Mouse (Mus musculus) midbrain, embryonic 15.5 days (tissue): ENCODE measurements around the gene Mlf2. TPM values are rescaled to one million over a fixed set of nuclear protein-coding genes. Genes with fewer than 3 reads are reported as not detected.

ENCODE experiments used
- ATAC-seq: fragments of 200-750 bp; cut with Nextera tagmentation; replicated peaks from 2 replicates; pipeline ENCODE4 v1.8.0; 2017; ENCODE audit warnings: moderate TSS enrichment
- H3K27ac ChIP-seq: fragments of 300-500 bp; sonication (generic); 2 replicates; pipeline ENCODE4 v1.5.1; 2015; ENCODE audit warnings: mild to moderate bottlenecking, inconsistent platforms
- H3K27me3 ChIP-seq: fragments of 300-500 bp; sonication (generic); replicated peaks from 2 replicates; pipeline ENCODE4 v1.6.1; 2015; ENCODE audit warnings: inconsistent platforms
- H3K36me3 ChIP-seq: fragments of 300-500 bp; sonication (generic); replicated peaks from 2 replicates; pipeline ENCODE4 v1.6.1; 2015; ENCODE audit warnings: inconsistent platforms
- H3K4me1 ChIP-seq: fragments of 300-500 bp; sonication (generic); 2 replicates; pipeline ENCODE4 v1.6.1; 2015; ENCODE audit warnings: inconsistent platforms
- H3K4me2 ChIP-seq: fragments of 300-500 bp; sonication (generic); 2 replicates; pipeline ENCODE4 v1.6.1; 2015; ENCODE audit warnings: inconsistent platforms, mild to moderate bottlenecking, moderate library complexity
- H3K4me3 ChIP-seq: fragments of 300-500 bp; sonication (generic); 2 replicates; pipeline ENCODE4 v1.5.1; 2015; ENCODE audit warnings: mild to moderate bottlenecking, inconsistent platforms
- H3K9ac ChIP-seq: fragments of 300-500 bp; sonication (generic); 2 replicates; pipeline ENCODE4 v1.6.1; 2015; ENCODE audit warnings: mild to moderate bottlenecking, inconsistent platforms
- H3K9me3 ChIP-seq: fragments of 300-500 bp; sonication (generic); 2 replicates; pipeline ENCODE4 v1.6.1; 2016; ENCODE audit warnings: inconsistent platforms
- WGBS: fragments of 180-500 bp; shearing (Covaris S2); methylation state at CpG from one replicate; pipeline ENCODE4 v1.1.7; 2015; ENCODE audit warnings: mixed read lengths; 5-methylcytosine and 5-hydroxymethylcytosine counted together
- polyA plus RNA-seq: library from polyadenylated mRNA; unstranded; fragments of >200 nt; fragmentation: Nextera tagmentation; extraction: Ambion mirVana; gene quantifications from 2 replicates; pipeline ENCODE4 v1.2.1, GENCODE M21; 2015

Mlf2 gene
- polyA plus RNA-seq, 1 experiment from 2014 or later: 559 TPM

GRCm38 (mm10) chr6:124900801-124901480 lies 30.2 kb upstream of the Mlf2 start:
- no peaks in the 10 kb centered on the region for H3K36me3 ChIP-seq
- H3K9me3 ChIP-seq: no peaks in the 10 kb centered on the region
- no peak for ATAC-seq
- no peak overlapping the region for H3K4me3 ChIP-seq
- no peak overlapping the region for H3K4me2 ChIP-seq
- WGBS: 40% methylated on average over 10 of the region's 10 CpGs
- no peaks in the 10 kb centered on the region for H3K27me3 ChIP-seq
- H3K27ac ChIP-seq: no peak overlapping the region
- H3K4me1 ChIP-seq: peaks cover 27% of the 10 kb centered on the region
- no peak overlapping the region for H3K9ac ChIP-seq

DNA sequence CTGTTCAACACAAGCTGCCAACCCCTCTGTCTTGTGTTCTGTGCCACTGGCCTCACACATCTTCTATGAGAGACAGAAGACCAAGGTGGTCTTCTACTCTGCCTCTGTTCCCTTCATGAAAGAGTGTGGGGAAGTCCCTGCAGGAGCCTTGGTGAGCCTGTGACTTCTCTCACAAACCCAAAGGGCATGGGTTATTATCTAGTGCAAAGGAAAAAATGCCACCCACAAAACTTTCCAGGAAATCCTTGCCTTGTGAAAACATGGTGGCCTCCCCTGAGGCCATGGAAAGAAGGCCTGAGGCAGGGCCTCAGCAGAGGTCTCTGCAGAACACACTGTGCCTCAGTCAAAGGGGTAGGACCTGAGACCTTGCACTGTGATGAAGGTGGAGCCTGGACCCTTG lies 29.3 kb upstream of the Mlf2 start:
- no peaks in the 10 kb centered on the region for H3K9me3 ChIP-seq
- no peak for ATAC-seq
- no peak overlapping the region for H3K4me2 ChIP-seq
- H3K27ac ChIP-seq: no peak overlapping the region
- H3K4me3 ChIP-seq: no peak overlapping the region
- H3K9ac ChIP-seq: no peak overlapping the region
- H3K36me3 ChIP-seq: no peaks in the 10 kb centered on the region
- H3K27me3 ChIP-seq: no peaks in the 10 kb centered on the region
- H3K4me1 ChIP-seq: peaks cover 27% of the 10 kb centered on the region

GRCm38 (mm10) chr6:124903580-124904151 lies 27.5 kb upstream of the Mlf2 start:
- WGBS: under 1% methylated on average over 23 of the region's 23 CpGs
- Histone ChIP-seq H3K36me3 (no peaks in the 10 kb centered on the region), H3K4me2 (peak overlapping the region; percentile 64), H3K9me3 (no peaks in the 10 kb centered on the region), H3K9ac (peak overlapping the region; percentile 58), H3K4me3 (peak overlapping the region; percentile 35), H3K4me1 (peaks cover 27% of the 10 kb centered on the region), H3K27me3 (0 out of 2 replicates have a peak, but pooled peaks cover 2% of the 10 kb centered on the region), H3K27ac (peak overlapping the region; percentile 98)
- peak; percentile 87 for ATAC-seq

DNA sequence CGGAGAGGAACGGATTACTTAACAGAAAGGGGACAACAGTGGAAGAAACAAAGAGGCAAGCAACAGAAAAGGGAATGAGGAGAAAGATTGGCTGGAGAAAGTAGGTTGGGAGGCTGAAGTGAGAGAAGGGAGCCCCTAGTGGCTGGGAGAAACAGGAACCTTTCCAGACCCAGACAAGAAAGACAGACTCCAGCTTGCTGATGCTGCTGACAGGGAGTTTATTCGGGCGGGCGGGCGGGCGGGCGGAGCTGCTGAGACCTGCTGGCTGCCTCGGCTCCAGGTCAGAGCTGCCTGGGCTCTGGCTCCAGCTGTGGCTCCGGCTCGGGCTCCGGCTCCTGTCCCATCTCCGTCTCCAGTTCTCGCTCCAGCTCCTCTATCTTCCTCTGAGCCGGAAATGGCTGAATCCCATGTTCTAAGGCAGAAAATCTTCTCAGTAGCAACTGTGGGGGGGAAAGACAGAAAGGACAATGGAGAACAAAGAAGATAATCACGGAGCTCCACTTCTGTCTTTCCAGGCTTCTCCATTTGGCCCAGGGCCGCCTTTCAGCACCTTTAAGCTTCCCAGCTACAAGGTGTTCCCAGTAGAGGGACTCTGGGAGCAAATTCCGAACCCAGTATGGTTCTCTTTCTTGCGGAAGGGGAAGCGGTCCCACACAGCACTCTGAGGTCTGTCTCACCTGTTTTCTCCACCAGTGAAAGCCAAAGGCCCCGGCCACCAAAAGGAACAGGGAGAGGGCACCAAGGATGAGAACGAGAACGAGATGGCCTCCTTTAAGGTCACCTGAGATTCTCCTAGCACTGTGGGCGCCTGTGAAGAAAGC lies 26.8 kb upstream of the Mlf2 start:
- peak overlapping the region; percentile 35 for H3K4me3 ChIP-seq
- peak; percentile 82 for ATAC-seq

DNA sequence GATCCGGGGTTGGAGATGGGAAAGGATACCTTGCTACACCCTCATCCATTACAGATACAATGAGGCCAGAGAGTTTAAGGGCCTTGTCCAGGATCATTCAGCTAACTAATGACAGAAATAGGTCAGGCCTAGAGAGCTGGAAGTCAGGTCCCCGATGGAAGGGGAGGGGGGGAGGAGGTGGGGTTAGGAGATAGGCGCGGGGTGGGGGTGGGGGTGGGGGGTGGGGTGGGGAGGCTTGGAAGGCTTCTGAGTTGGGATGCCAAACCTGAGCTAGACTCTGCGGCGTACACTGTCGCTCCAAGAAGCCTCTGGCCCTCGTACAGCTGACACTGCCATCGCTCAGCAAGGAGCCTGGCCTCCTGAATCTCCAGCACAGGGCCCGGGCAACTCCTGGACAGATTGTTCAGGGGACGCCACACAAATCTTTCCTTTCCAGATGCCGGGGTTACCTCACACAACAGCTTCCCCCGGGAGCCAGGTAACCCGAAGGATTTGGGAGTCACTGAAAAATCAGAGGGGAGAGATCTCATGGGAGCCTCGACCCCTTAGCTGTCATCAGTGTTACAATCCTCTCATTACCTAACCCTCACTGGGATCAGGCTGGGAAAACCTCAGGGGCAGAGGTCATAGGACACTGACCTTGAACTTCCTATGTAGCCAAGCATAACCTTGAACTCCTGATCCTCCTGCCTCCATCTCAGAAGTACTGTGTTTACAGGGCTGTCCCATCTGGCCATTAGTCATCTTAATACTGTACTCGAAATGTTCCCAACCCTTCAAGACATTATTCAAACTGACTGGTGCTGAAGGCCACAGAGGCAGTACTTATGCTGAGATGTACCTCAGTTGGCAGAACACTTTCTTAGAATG lies 26.0 kb upstream of the Mlf2 start:
- ATAC-seq: no peak
- Histone ChIP-seq H3K9ac (peak overlapping the region; percentile 58), H3K27me3 (0 out of 2 replicates have a peak, but pooled peaks cover 2% of the 10 kb centered on the region), H3K36me3 (no peaks in the 10 kb centered on the region), H3K4me3 (peak overlapping the region; percentile 35), H3K4me2 (peak overlapping the region; percentile 64), H3K27ac (peak overlapping the region; percentile 98), H3K9me3 (no peaks in the 10 kb centered on the region), H3K4me1 (peaks cover 34% of the 10 kb centered on the region)
- 23% methylated on average over 16 of the region's 16 CpGs for WGBS

More for the DNA sequence above, 26.8 kb upstream of the Mlf2 start:
- WGBS: 5% methylated on average over 24 of the region's 24 CpGs
- Histone ChIP-seq H3K4me1 (peaks cover 27% of the 10 kb centered on the region), H3K9me3 (no peaks in the 10 kb centered on the region), H3K27ac (peak overlapping the region; percentile 98), H3K36me3 (no peaks in the 10 kb centered on the region), H3K9ac (peak overlapping the region; percentile 58), H3K27me3 (0 out of 2 replicates have a peak, but pooled peaks cover 2% of the 10 kb centered on the region), H3K4me2 (peak overlapping the region; percentile 64)

- no peak for ATAC-seq
- Histone ChIP-seq H3K4me2 (no peak overlapping the region), H3K9me3 (no peaks in the 10 kb centered on the region), H3K27me3 (0 out of 2 replicates have a peak, but pooled peaks cover 2% of the 10 kb centered on the region), H3K27ac (no peak overlapping the region), H3K9ac (no peak overlapping the region), H3K36me3 (0 out of 2 replicates have a peak, but pooled peaks cover 1% of the 10 kb centered on the region), H3K4me1 (peaks cover 42% of the 10 kb centered on the region), H3K4me3 (no peak overlapping the region)
- 85% methylated on average over 1 of the region's 1 CpGs for WGBS
These were observed 23.4 kb upstream of the Mlf2 start for GRCm38 (mm10) chr6:124907767-124908166.

DNA sequence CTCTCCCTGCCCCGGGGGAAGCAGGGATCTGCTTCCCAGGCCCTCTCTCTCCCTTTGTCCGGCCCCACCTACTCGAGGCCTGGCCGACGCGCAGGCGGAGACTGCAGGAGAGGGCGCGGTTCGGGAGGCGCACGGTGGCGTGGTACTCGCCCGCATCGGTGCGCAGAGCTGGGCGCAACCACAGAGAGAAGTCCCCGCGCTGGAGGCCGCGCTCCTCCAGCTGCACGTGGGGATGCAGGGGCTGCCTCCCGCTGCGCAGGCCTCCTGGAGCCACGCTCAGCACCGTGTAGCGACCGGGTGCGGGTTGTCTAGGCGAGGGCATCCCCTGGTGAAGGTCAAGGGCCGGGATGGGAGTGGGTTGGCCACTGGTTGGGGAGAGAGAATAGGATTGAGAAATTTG lies 21.2 kb upstream of the Mlf2 start:
- H3K9ac ChIP-seq: peak overlapping the region; percentile 24; the same call in 1 of the 2 replicates
- WGBS: 4% methylated on average over 32 of the region's 32 CpGs
- ATAC-seq: no peak
- peaks cover 42% of the 10 kb centered on the region for H3K4me1 ChIP-seq
- peak overlapping the region; percentile 29 for H3K4me2 ChIP-seq
- no peaks in the 10 kb centered on the region for H3K9me3 ChIP-seq
- 0 out of 2 replicates have a peak, but pooled peaks cover 2% of the 10 kb centered on the region for H3K27me3 ChIP-seq
- peak overlapping the region; percentile 23; the same call in 1 of the 2 replicates for H3K27ac ChIP-seq
- H3K36me3 ChIP-seq: peaks cover 20% of the 10 kb centered on the region; the same call in 1 of the 2 replicates
- H3K4me3 ChIP-seq: no peak overlapping the region; the same call in 1 of the 2 replicates

DNA sequence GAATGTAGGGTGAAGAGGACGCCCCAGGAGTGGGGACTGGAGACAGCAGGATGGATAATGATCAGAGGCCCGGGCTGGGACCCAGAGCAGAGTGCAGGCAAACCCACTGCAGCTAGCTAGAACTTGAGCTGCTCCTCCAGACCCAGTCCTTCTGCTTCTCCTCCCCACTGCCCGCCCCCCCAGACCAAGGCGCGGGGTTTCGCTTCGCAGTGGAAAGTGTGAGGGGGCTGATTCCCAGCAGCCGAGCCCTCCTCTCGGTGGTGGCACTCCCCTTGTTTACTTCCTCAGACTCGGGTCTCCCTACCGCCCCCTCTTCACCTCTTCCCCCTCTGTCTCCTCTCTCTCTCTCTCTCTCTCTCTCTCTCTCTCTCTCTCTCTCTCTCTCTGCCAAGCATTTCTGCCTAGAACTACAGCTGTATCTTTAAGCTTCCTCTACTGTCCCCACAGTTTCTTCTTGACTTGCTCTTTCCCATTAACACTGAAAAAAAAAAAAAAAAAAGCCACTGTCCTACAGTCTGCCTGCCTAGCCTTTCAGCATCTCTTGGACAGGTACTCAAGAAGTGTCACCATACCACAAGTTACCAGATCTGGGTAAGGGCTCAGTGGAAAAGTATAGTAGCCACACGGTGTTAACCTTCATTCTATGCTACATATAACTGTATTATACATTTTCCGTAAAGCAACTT lies 19.5 kb upstream of the Mlf2 start, which contains the start of gene Lag3:
Gene Lag3, minus strand, starts transcription at position 173 of the 686 bp plus-strand sequence.
- 19% methylated on average over 13 of the region's 13 CpGs for WGBS
- ATAC-seq: no peak
- H3K9me3 ChIP-seq: no peaks in the 10 kb centered on the region
- H3K9ac ChIP-seq: no peak within 1 kb of the TSS
- 0 out of 2 replicates have a peak, but pooled peaks cover 2% of the 10 kb centered on the region for H3K27me3 ChIP-seq
- no peak within 1 kb of the TSS for H3K27ac ChIP-seq
- peaks cover 20% of the 10 kb centered on the region; the same call in 1 of the 2 replicates for H3K36me3 ChIP-seq
- H3K4me2 ChIP-seq: peak within 1 kb of the TSS; percentile 17; the same call in 1 of the 2 replicates
- H3K4me3 ChIP-seq: no peak within 1 kb of the TSS
- H3K4me1 ChIP-seq: peaks cover 41% of the 10 kb centered on the region

DNA sequence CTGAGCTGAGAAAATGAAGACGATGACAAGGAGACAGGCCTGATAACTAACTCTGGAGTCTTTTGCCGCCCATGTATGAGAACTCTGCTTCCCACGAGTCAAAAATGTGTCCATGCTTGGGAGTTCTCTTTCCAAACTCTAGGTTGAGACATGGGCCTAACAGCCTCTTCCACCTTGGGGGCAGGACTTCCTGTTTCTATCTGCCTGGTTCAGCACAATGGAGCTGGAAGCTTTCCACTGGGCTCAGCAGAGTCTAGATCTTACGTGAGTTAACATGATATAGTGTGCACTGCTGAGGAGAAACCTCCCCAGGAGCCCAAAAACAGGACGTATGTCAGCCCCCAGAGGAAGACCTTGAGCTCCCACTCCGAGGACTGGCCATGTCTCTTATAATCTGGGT lies 18.0 kb upstream of the Mlf2 start:
- no peak for ATAC-seq
- 0 out of 2 replicates have a peak overlapping the region, but pooled peaks have one; percentile 100 for H3K27ac ChIP-seq
- H3K9ac ChIP-seq: no peak overlapping the region
- H3K27me3 ChIP-seq: 0 out of 2 replicates have a peak, but pooled peaks cover 2% of the 10 kb centered on the region
- no peak overlapping the region for H3K4me2 ChIP-seq
- peaks cover 44% of the 10 kb centered on the region for H3K4me1 ChIP-seq
- H3K4me3 ChIP-seq: no peak overlapping the region
- peaks cover 20% of the 10 kb centered on the region; the same call in 1 of the 2 replicates for H3K36me3 ChIP-seq
- H3K9me3 ChIP-seq: no peaks in the 10 kb centered on the region
- WGBS: 64% methylated on average over 6 of the region's 6 CpGs

GRCm38 (mm10) chr6:124913721-124914285 lies 17.4 kb upstream of the Mlf2 start:
- Histone ChIP-seq H3K9me3 (no peaks in the 10 kb centered on the region), H3K36me3 (peaks cover 20% of the 10 kb centered on the region; the same call in 1 of the 2 replicates), H3K27ac (peak overlapping the region; percentile 100), H3K27me3 (no peaks in the 10 kb centered on the region), H3K4me3 (0 out of 2 replicates have a peak overlapping the region, but pooled peaks have one; percentile 86), H3K9ac (peak overlapping the region; percentile 3; the same call in 1 of the 2 replicates), H3K4me1 (peaks cover 49% of the 10 kb centered on the region), H3K4me2 (peak overlapping the region; percentile 95)
- no peak for ATAC-seq
- WGBS: 54% methylated on average over 13 of the region's 14 CpGs
